Mouse (Mus musculus) adrenal gland, postnatal 10 days (tissue): Measurements from ENCODE around the gene Myo9a. TPM values are rescaled to one million over a fixed set of nuclear protein-coding genes. Genes with fewer than 3 reads are reported as not detected.
"Not testable (repeated sequence)": the region's sequence is repeated elsewhere in the genome, so short reads cannot be mapped to it uniquely, and the experiment has no call there.

Experiments
- DNase-seq: peaks from one replicate; pipeline ENCODE4 v3.0.0; 2021; ENCODE audit warnings: mixed read lengths
- total RNA-seq, 2 experiments: library from RNA; stranded (reverse); gene quantifications; 2 replicates each; pipeline ENCODE4 v1.2.3; 2021

Gene Myo9a
- total RNA-seq, 2 experiments from 2014 or later: 11.4 to 19.2 TPM

GRCm38 (mm10) chr9:59751066-59751581 is 428 bp downstream of the Myo9a start:
- peak; percentile 94 for DNase-seq

- no peak for DNase-seq
Measured at GRCm38 (mm10) chr9:59751966-59752365, 1.3 kb downstream of the Myo9a start.

- DNase-seq: no peak
Measured at GRCm38 (mm10) chr9:59755199-59755598, 4.5 kb downstream of the Myo9a start.

- not testable (repeated sequence) for DNase-seq
Measured at GRCm38 (mm10) chr9:59757016-59757415, 6.3 kb downstream of the Myo9a start.

GRCm38 (mm10) chr9:59760515-59760914 is 9.8 kb downstream of the Myo9a start:
- DNase-seq: peak; percentile 4

- DNase-seq: not testable (repeated sequence)
Measured at GRCm38 (mm10) chr9:59766966-59767461, 16.3 kb downstream of the Myo9a start.

- DNase-seq: not testable (repeated sequence)
Measured at GRCm38 (mm10) chr9:59806046-59806774, 55.5 kb downstream of the Myo9a start.

- DNase-seq: no peak
Measured at GRCm38 (mm10) chr9:59884551-59884950, 133.9 kb downstream of the Myo9a start.

GRCm38 (mm10) chr9:59903382-59903781 is 152.7 kb downstream of the Myo9a start:
- DNase-seq: no peak

- DNase-seq: no peak
Measured at GRCm38 (mm10) chr9:59914761-59915160, 164.1 kb downstream of the Myo9a start.

GRCm38 (mm10) chr9:59930248-59930647 is 179.6 kb downstream of the Myo9a start:
- no peak for DNase-seq

- not testable (repeated sequence) for DNase-seq
Measured at GRCm38 (mm10) chr9:59935866-59936265, 185.2 kb downstream of the Myo9a start.

- DNase-seq: no peak
Measured at GRCm38 (mm10) chr9:59938529-59938928, 187.8 kb downstream of the Myo9a start.

- DNase-seq: no peak
Measured at GRCm38 (mm10) chr9:59939691-59940090, 189.0 kb downstream of the Myo9a start.

- no peak for DNase-seq
Measured at GRCm38 (mm10) chr9:59940913-59941884, 190.5 kb downstream of the Myo9a start.

- DNase-seq: no peak
Measured at GRCm38 (mm10) chr9:59941885-59942350, 191.2 kb downstream of the Myo9a start.

- DNase-seq: no peak
Measured at GRCm38 (mm10) chr9:59942501-59943085, 191.9 kb downstream of the Myo9a start.

GRCm38 (mm10) chr9:59943826-59944225 is 193.1 kb downstream of the Myo9a start:
- no peak for DNase-seq

- no peak for DNase-seq
Measured at GRCm38 (mm10) chr9:59945241-59945640, 194.5 kb downstream of the Myo9a start.

GRCm38 (mm10) chr9:59947271-59947670 is 196.6 kb downstream of the Myo9a start:
- DNase-seq: no peak

GRCm38 (mm10) chr9:59948226-59948625 is 197.5 kb downstream of the Myo9a start:
- DNase-seq: no peak

- DNase-seq: no peak
Measured at GRCm38 (mm10) chr9:59948691-59949250, 198.1 kb downstream of the Myo9a start.
